Comparison of ENCODE assay signal across 10 mouse cellular contexts in genomic region chr5:142921074-142921459, GRCm38 (mm10). TPM values are rescaled to one million over a fixed set of nuclear protein-coding genes. Genes with fewer than 3 reads are reported as not detected.
DNase-seq lines count a peak whose midpoint lies in the region; ATAC-seq and TF ChIP-seq lines count a peak whose summit lies in the region.
"Had no signal": no experiment of that assay in that cellular context is flagged by ENCODE, and none has a peak within 500 bp of the region (broad histone marks: within the 10 kb centered on the region; RNA-seq: fewer than 3 reads in every experiment).

No protein-coding gene starts in this region.

- peak overlapping the region; percentile 40 for H3K4me2 ChIP-seq in heart, embryonic 13.5 days
- H3K4me2 ChIP-seq in liver, embryonic 15.5 days = peak overlapping the region; percentile 74
- H3K4me2 ChIP-seq: forebrain, embryonic 13.5 days had no signal

- H3K36me3 ChIP-seq in heart, embryonic 13.5 days = no peaks in the 10 kb centered on the region
- H3K36me3 ChIP-seq in thymus, adult 2 months (ENCODE audit: control insufficient read depth, insufficient read depth, low read length) = no peaks in the 10 kb centered on the region
- H3K36me3 ChIP-seq in liver, embryonic 15.5 days (replicated peaks) = no peaks in the 10 kb centered on the region

- H3K4me3 ChIP-seq in heart, embryonic 13.5 days = no peak overlapping the region
- H3K4me3 ChIP-seq in thymus, adult 2 months (ENCODE audit: control insufficient read depth, insufficient read depth, low read length) = no peak overlapping the region
- H3K4me3 ChIP-seq in liver, embryonic 15.5 days (replicated peaks) = peak overlapping the region; percentile 41
- H3K4me3 ChIP-seq: forebrain, embryonic 13.5 days had no signal

- intact Hi-C loops in heart, postnatal 25 days (cut with DNase I) = no loop called here

- no peaks in the 10 kb centered on the region for H3K27me3 ChIP-seq in heart, embryonic 13.5 days (replicated peaks)
- no peaks in the 10 kb centered on the region for H3K27me3 ChIP-seq in thymus, adult 2 months (ENCODE audit: control insufficient read depth, insufficient read depth, low read length)
- no peaks in the 10 kb centered on the region for H3K27me3 ChIP-seq in liver, embryonic 15.5 days
- H3K27me3 ChIP-seq: forebrain, embryonic 13.5 days had no signal

- no peak for TF ChIP-seq POLR2A in thymus, adult 2 months (IDR thresholded peaks at IDR 0.05; ENCODE audit: control insufficient read depth, extremely low read depth, insufficient read depth, low read length, poor library complexity)

- no peak for DNase-seq in heart, postnatal 25 days (ENCODE audit: low spot score)
- DNase-seq in thymus, adult 2 months = no peak
- no peak for DNase-seq in thymus, postnatal 14 days
- DNase-seq in cerebellum, postnatal 14 days = no peak
- no peak for DNase-seq in ovary, postnatal 36 days (ENCODE audit: low spot score)
- DNase-seq in urinary bladder, postnatal 25 days (ENCODE audit: low spot score) = no peak
- DNase-seq: cerebellum, postnatal 25 days had no signal

- peaks cover 32% of the 10 kb centered on the region for H3K4me1 ChIP-seq in heart, embryonic 13.5 days
- peaks cover 38% of the 10 kb centered on the region for H3K4me1 ChIP-seq in thymus, adult 2 months (replicated peaks; ENCODE audit: control insufficient read depth, insufficient read depth, low read length)
- peaks cover 68% of the 10 kb centered on the region for H3K4me1 ChIP-seq in liver, embryonic 15.5 days (replicated peaks)

- peak; percentile 10; the same call in 1 of the 2 replicates for ATAC-seq in heart, embryonic 13.5 days (ENCODE audit: extremely low read depth, insufficient number of reproducible peaks, low FRiP score, low TSS enrichment)
- ATAC-seq in liver, embryonic 15.5 days (ENCODE audit: insufficient read depth) = peak; percentile 13
- ATAC-seq: forebrain, embryonic 13.5 days had no signal

- peak overlapping the region; percentile 79 for H3K27ac ChIP-seq in heart, embryonic 13.5 days (replicated peaks)
- peak overlapping the region; percentile 75 for H3K27ac ChIP-seq in thymus, adult 2 months (ENCODE audit: control insufficient read depth, insufficient read depth, low read length)
- H3K27ac ChIP-seq in liver, embryonic 15.5 days (replicated peaks) = peak overlapping the region; percentile 100
- H3K27ac ChIP-seq: forebrain, embryonic 13.5 days had no signal

- 37% methylated on average over 6 of the region's 6 CpGs for WGBS in heart, embryonic 13.5 days
- WGBS in thymus, adult 2 months = 62% methylated on average over 6 of the region's 6 CpGs
- 19% methylated on average over 6 of the region's 6 CpGs for WGBS in liver, embryonic 15.5 days (ENCODE audit: insufficient replicate concordance)

- H3K9ac ChIP-seq in heart, embryonic 13.5 days = peak overlapping the region; percentile 48
- H3K9ac ChIP-seq in liver, embryonic 15.5 days = peak overlapping the region; percentile 64
- H3K9ac ChIP-seq: forebrain, embryonic 13.5 days had no signal

- no peak for TF ChIP-seq CTCF in thymus, adult 2 months (IDR thresholded peaks at IDR 0.05; ENCODE audit: borderline replicate concordance, control insufficient read depth, extremely low read depth, insufficient read depth, low read length, poor library complexity)

- H3K9me3 ChIP-seq in heart, embryonic 13.5 days = no peaks in the 10 kb centered on the region
- H3K9me3 ChIP-seq in liver, embryonic 15.5 days (replicated peaks) = no peaks in the 10 kb centered on the region
- H3K9me3 ChIP-seq: forebrain, embryonic 13.5 days had no signal

RNA-seq across cellular contexts. Expression of gene Actb, which starts 14.5 kb away (rescaled TPM):
- 6,383 and 6,386 TPM in 2 replicates for polyA plus RNA-seq in heart, embryonic 13.5 days (2015; fragmentation: Nextera tagmentation; extraction: Ambion mirVana)
- total RNA-seq in heart, postnatal 25 days (2021) = 100 to 1,000 TPM; 898 to 947 TPM
- polyA plus RNA-seq in thymus, adult 2 months (2012; rRNA removed) = 6,903 and 9,637 TPM in 2 replicates
- 5,733 and 6,728 TPM in 2 replicates for polyA plus RNA-seq in liver, embryonic 15.5 days (2015; fragmentation: Nextera tagmentation; extraction: Ambion mirVana)

RNA-seq across cellular contexts. Expression of gene Fbxl18, which starts 25.8 kb away (rescaled TPM):
- 8.7 and 9.5 TPM in 2 replicates for polyA plus RNA-seq in heart, embryonic 13.5 days (2015; fragmentation: Nextera tagmentation; extraction: Ambion mirVana)
- 1 to 10 TPM; 5.4 to 6.0 TPM for total RNA-seq in heart, postnatal 25 days (2021)
- polyA plus RNA-seq in thymus, adult 2 months (2012; rRNA removed) = 25.8 and 29.9 TPM in 2 replicates
- polyA plus RNA-seq in liver, embryonic 15.5 days (2015; fragmentation: Nextera tagmentation; extraction: Ambion mirVana) = 3.3 and 4.2 TPM in 2 replicates

RNA-seq across cellular contexts. Expression of gene Fscn1, which starts 39.1 kb away (rescaled TPM):
- polyA plus RNA-seq in heart, embryonic 13.5 days (2015; fragmentation: Nextera tagmentation; extraction: Ambion mirVana) = 135 and 155 TPM in 2 replicates
- 10 to 100 TPM; 36.6 to 42.8 TPM for total RNA-seq in heart, postnatal 25 days (2021)
- polyA plus RNA-seq in thymus, adult 2 months (2012; rRNA removed) = 148 and 157 TPM in 2 replicates
- polyA plus RNA-seq in liver, embryonic 15.5 days (2015; fragmentation: Nextera tagmentation; extraction: Ambion mirVana) = 23.0 and 23.4 TPM in 2 replicates
